Mouse (Mus musculus): ENCODE data around the gene Faim2.

The Faim2 gene

GRCm38 (mm10) chr15:99527629-99528353, at the start of gene Faim2:
TSS of gene Faim2 (minus strand) at chr15:99528165.
- in situ Hi-C loops (cut with MboI, MseI), result no loop called here

DNA sequence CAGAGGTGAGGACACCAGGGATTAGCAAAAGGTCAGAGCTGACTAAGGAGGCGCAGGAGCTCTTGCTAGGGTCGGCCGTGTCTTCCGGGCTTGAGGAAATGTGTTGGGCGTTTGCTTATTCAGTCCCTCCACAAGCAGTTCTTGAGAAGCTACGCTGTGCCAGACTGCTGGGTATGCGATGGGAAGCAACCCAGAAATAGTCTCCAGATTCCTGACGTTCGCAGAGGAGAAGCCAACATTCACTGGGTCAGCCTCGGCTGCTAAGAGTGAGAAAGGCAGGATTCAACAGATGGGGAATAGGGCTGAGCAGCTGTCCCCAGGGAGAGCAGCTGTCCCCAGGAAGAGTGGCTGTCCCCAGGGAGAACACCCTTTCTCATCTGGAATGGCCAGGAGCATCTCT, 41.2 kb upstream of the Faim2 start:
- in situ Hi-C loops (cut with MboI, MseI), result no loop called here

- in situ Hi-C loops (cut with MboI, MseI), result no loop called here
Observed at GRCm38 (mm10) chr15:99568682-99569081, 40.7 kb upstream of the Faim2 start.

GRCm38 (mm10) chr15:99567371-99567770, 39.4 kb upstream of the Faim2 start:
- in situ Hi-C loops (cut with MboI, MseI), result no loop called here

DNA sequence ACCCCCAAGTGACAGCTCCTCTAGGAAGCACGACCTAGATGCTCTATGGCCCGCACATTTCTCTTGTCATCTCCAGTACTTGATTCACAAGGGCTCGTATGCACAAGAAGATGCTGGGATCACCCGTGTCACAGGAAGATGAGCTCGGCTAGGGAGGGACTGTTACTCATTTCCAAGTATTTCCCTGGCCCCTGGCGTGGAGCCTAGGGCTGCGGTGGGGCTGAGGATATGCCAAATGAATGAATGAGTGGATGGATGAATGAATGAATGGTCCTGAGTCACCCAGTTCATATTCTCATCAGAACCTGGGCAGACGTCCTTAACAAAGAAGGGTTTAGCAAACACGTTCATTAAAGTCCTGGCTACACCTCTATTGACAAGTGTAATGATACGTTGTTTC, 32.3 kb upstream of the Faim2 start:
- in situ Hi-C loops (cut with MboI, MseI), result no loop called here

GRCm38 (mm10) chr15:99558947-99559346, 31.0 kb upstream of the Faim2 start:
- in situ Hi-C loops (cut with MboI, MseI), result no loop called here

DNA sequence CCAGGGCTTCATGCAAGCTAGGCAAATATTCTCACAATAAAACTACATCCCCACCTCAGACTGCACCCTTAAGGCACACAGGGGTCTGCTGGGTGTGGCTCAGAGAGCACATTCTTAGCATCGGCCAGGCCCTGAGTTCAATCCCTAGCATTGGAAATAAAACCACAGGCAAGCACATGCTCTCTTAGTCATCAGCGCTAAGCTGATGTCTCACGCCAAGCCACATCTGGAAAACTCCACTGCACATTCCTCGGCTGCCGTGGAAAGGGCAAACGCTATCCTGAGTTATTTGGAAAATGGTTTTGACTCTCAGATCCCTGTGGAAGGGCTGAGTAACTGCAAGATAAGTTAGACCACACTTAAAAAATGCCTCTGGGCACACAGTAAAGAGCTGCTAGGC, 25.8 kb upstream of the Faim2 start:
- in situ Hi-C loops (cut with MboI, MseI), result no loop called here

GRCm38 (mm10) chr15:99549901-99550300, 21.9 kb upstream of the Faim2 start:
- in situ Hi-C loops (cut with MboI, MseI), result no loop called here

GRCm38 (mm10) chr15:99547732-99548131, 19.8 kb upstream of the Faim2 start:
- in situ Hi-C loops (cut with MboI, MseI), result no loop called here

DNA sequence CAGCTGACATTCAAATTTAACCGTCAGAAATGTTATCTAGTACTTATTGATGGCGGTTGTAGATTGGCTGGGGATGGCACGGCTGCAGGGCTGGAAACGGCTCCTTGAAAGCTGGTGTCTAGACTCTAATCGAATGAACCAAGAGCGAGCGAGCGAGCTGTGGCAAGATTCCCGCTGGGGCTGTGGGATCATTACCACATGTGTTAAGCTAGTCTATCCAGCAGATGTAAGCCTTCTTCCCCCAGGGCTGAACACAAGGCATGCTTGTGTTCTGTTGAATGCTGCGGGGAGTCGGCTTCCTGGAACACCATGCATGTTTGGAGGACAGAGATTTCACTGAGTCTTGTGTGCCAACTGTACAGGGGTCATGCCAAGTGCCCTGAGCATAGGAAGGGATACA, 18.6 kb upstream of the Faim2 start:
- in situ Hi-C loops (cut with MboI, MseI), result no loop called here

GRCm38 (mm10) chr15:99544047-99544446, 16.1 kb upstream of the Faim2 start:
- in situ Hi-C loops (cut with MboI, MseI), result no loop called here

DNA sequence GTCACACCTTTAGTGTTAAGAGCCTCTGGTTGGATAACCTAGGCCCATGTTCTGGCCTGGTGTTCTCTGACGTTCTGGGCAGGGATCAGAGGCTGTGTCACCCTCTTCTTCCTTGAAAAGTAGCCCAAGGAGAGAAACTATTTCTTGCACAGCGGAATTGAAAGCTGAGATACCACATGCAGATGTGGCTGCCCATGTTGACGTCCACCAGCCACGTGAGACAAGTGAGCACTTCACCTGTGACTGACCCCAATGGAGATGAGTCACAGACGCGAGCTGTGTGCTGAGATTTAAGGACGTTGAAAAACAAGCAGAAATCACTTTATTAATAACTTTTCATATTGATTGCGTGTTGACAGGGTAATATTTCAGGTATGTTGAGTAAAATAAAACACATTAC, 11.9 kb upstream of the Faim2 start:
- in situ Hi-C loops (cut with MboI, MseI), result loop anchor here in 1 of 2 experiments (10.0 kb wide), 1 partner anchor 1105 kb away; the partner anchor contains the start of gene Olfr282

GRCm38 (mm10) chr15:99536889-99537862, 9.2 kb upstream of the Faim2 start:
- in situ Hi-C loops (cut with MboI, MseI), result loop anchor here in 1 of 2 experiments (10.0 kb wide), 1 partner anchor 1102 kb away; the partner anchor contains the start of gene Olfr282

DNA sequence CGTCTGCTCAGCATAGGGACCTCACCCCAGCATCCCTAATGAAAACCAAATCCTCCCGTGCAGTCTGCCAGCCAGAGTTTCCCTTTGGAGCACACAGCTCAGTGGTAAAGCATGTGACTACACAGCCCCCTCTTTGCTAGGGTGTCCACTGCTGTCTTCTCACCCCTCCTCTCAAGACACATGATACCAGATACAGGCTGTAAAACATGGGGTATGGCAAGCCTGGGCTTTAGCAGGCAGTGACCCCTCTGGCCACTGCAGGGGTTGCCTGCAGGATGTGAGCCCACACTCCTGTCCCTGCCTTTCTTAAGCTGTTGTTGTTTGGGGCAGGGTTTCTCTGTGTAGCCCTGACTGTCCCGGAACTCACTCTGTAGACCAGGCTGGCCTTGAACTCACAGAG, 4.1 kb upstream of the Faim2 start:
- in situ Hi-C loops (cut with MboI, MseI), result loop anchor here in 1 of 2 experiments (10.0 kb wide), 1 partner anchor 1097 kb away; the partner anchor contains the start of gene Olfr282

DNA sequence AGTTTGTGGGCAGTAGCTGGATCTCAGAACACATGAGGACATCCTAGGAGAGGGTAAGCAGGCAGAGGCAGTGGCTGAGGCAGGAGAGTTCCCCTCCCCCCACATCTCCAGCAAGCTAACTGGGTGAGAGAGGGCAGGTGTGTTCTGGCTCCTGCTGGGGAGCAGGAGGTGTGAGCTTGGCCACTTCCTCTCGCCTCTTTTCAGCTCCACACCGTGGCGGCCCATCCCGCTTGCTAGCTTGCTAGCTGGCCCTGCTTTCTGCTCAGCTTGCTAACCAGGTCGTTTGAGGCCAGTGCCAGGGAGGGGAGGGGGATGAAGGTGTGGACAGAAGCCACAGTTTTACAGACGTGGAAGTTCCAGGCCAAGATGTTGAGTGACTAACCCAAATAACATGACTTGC, 3.2 kb upstream of the Faim2 start:
- in situ Hi-C loops (cut with MboI, MseI), result loop anchor here in 1 of 2 experiments (10.0 kb wide), 1 partner anchor 1096 kb away; the partner anchor contains the start of gene Olfr282

- in situ Hi-C loops (cut with MboI, MseI), result no loop called here
Observed at GRCm38 (mm10) chr15:99526681-99527080, 1.3 kb downstream of the Faim2 start.

- in situ Hi-C loops (cut with MboI, MseI), result loop anchor here in 1 of 2 experiments (25.0 kb wide), 1 partner anchor 1308 kb away; the partner anchor contains the start of genes Gm44579 and Olfr287
Observed at GRCm38 (mm10) chr15:99520306-99520705, 7.7 kb downstream of the Faim2 start.

DNA sequence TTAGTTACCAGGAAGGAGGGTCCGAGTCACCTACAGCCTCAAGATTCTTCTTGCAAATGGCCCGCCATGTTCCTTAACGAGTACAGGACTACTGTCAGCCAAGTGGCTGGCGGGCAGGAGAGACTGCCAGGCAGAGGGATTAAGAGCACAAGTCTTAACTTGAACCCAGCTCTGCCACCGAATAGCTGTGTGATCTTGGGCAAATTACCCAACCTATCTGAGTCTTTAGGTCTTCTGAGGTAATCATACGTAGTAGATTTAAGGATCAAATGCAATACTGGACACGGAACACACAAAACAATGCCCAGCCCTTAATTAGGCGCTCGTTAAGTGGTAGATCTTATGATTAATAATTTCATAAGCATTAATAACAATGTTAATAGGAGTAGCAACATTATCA, 8.3 kb downstream of the Faim2 start:
- in situ Hi-C loops (cut with MboI, MseI), result loop anchor here (10.0 to 25.0 kb wide), 2 partner anchors 625 to 1307 kb away; partner anchors contain the start of genes Gm44579 (in 1 of the 2) and Olfr287 (in 1 of the 2)

DNA sequence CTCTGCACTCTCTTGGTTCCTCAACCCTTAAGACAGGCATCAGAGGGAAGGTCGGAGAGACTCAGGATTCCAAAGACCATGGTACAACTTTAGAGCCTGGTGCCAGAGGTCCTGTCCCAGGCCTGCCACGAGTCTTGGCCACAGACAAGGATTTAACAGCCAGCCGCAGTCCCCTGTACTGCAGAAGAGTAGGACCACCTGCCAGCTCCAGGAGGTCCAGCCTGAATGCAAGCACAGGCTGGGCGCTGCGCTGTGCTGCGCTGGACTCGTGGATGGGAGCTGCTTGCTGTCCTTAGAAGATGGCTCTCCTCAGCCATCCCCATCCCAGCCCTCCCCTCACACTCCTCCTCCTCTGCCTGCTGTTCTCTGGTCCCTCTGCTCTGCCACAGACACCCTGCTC, 10.2 kb downstream of the Faim2 start:
- in situ Hi-C loops (cut with MboI, MseI), result loop anchor here (10.0 to 25.0 kb wide), 2 partner anchors 627 to 1305 kb away; partner anchors contain the start of genes Gm44579 (in 1 of the 2) and Olfr287 (in 1 of the 2)

- in situ Hi-C loops (cut with MboI, MseI), result loop anchor here (10.0 to 25.0 kb wide), 2 partner anchors 628 to 1304 kb away; partner anchors contain the start of genes Gm44579 (in 1 of the 2) and Olfr287 (in 1 of the 2)
Observed at GRCm38 (mm10) chr15:99516715-99517114, 11.2 kb downstream of the Faim2 start.

DNA sequence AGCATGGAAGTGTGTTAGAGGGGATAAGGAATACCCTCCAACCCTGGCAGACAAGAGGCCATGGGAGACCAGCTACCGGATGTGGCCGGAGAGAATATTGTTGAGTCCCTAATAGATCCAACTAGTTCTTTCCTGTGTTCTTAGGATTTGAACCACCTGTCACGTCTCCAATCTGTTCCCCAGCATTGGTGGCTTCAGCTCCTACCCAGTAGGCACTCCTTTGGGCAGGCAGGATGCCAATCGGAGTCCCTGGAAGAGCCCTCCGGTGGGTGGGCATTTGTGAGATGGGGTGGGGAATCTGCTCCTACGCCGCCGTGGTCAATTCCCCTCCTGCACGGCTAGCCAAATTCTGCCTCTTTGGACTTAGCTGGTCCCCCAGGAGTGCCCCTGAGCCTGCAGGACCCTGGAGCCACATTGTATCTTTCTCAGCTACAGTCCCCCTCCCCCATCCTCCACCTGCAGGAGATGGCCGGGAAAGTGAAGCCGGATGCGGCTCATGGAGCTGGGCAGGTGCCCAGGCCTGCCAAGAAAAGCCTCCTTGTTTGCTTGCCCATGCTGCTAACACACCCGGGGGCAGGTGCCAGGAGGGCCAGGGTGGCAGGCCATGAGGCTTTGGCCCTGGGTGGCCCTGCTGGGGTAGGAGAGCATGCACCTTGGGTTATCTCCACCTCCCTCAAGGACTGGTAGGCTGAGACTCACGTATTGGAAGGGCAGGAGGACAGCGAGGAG, 16.0 kb downstream of the Faim2 start:
- in situ Hi-C loops (cut with MboI, MseI), result loop anchor here (10.0 to 25.0 kb wide), 2 partner anchors 633 to 1300 kb away; partner anchors contain the start of genes Gm44579 (in 1 of the 2) and Olfr287 (in 1 of the 2)

All from T-helper 17 cell (primary cell).